Mouse (Mus musculus) adrenal gland, adult 18-20 months (tissue): Measurements from ENCODE around the gene H2-T3. TPM values are rescaled to one million over a fixed set of nuclear protein-coding genes. Genes with fewer than 3 reads are reported as not detected.
A peak's percentile ranks its signal among the peaks of the same experiment; 100 is the strongest.
"Not testable (repeated sequence)": the region's sequence is repeated elsewhere in the genome, so short reads cannot be mapped to it uniquely, and the experiment has no call there.

ENCODE experiments used
- DNase-seq, 2 experiments: peaks; one replicate each; pipeline ENCODE4 v3.0.0; 2021 to 2022; ENCODE audit warnings: low spot score in 2 of 2
- long read RNA-seq, 2 experiments: library from polyadenylated mRNA; stranded (forward); transcript quantifications; one replicate each; pipeline ENCODE4 v2.0.0; 2021
- total RNA-seq, 2 experiments: library from RNA; stranded (reverse); gene quantifications; 1 replicate in 1 of 2; 2 replicates in 1 of 2; pipeline ENCODE4 v1.2.3; 2021

H2-T3 gene
- total RNA-seq = not detected
- long read RNA-seq, experiment 1 = 0 reads
- long read RNA-seq, experiment 2, partial matches to known transcripts = 0 of 1 reads
- long read RNA-seq, experiment 2, other reads (novel, unspliced or antisense) = 1 of 1 reads

GRCm38 (mm10) chr17:36190169-36190507 is at the start of gene H2-T3:
H2-T3 (minus strand) TSS chr17:36190287.
- DNase-seq = no peak

- DNase-seq = no peak
These were observed 47.3 kb upstream of the H2-T3 start for GRCm38 (mm10) chr17:36237321-36237921.

DNA sequence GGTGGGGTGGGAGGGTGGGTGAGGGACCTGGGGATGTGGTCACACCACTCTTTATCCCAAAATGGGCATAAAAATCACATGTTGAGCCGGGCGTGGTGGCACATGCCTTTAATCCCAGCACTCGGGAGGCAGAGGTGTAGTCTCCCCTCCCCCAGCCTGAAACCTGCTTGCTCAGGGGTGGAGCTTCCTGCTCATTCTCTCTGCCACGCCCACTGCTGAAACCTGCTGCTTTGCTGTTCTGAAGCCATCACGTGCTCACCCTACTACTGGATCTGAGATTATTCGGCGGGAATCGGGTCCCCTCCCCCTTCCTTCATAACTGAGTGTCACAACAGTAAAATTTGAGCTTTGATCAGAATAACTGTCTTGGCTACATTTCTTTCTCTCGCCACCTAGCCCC is 45.2 kb upstream of the H2-T3 start:
- not testable (repeated sequence) for DNase-seq

- no peak for DNase-seq
These were observed 43.5 kb upstream of the H2-T3 start for GRCm38 (mm10) chr17:36233572-36233971.

- DNase-seq = peak; percentile 80 to 86
These were observed 41.2 kb upstream of the H2-T3 start for GRCm38 (mm10) chr17:36231318-36231717.

- no peak for DNase-seq
These were observed 39.0 kb upstream of the H2-T3 start for GRCm38 (mm10) chr17:36229046-36229445.

DNA sequence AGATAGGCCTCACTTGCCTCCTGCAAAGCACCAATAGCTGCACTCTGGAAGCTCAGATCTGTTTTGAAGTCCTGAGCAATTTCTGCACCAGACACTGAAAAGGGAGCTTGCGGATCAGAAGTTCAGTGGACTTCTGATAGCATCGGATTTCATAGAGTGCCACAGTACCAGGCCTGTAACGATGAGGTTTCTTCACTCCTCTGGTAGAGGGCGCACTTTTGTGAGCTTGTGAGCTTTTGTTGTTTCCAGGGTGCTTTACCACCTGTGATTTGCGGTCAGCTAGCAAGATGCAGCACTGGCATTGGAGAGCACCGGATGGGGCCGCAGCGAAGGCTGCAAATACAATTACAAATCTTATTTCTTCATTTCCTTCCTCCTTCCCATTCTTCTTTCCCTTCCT is 36.8 kb upstream of the H2-T3 start:
- peak in 1 of 2 experiments; percentile 13 for DNase-seq

DNA sequence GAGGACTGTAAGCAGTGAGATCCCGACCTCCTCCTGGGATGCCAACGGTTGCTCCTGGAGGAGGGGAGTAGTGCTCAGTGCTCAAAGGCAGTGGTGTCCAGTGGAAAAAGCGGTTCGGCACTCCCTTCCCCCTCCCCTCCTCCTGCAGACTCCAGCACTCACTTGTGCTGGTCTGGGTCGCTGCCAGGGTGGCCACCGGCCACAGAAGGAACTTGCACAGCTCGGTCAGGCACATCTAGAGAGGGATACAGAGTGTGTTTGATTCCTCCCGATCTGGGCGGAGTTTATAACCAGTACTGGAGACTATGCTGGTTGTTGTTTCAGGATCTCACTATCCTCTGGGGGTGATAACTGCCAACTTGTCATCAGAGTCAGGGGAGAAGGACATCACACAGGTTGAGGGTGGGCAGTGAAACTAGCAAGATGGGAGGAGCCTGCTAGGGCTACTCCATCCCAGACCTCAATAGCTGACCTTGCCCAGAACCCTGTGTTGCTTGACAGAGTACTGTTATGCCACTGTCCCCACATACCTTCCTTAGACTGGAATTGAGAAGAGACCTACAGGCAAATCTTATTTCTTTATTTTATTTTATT is 35.2 kb upstream of the H2-T3 start:
- DNase-seq = no peak

GRCm38 (mm10) chr17:36224451-36224850 is 34.4 kb upstream of the H2-T3 start:
- DNase-seq = no peak

DNA sequence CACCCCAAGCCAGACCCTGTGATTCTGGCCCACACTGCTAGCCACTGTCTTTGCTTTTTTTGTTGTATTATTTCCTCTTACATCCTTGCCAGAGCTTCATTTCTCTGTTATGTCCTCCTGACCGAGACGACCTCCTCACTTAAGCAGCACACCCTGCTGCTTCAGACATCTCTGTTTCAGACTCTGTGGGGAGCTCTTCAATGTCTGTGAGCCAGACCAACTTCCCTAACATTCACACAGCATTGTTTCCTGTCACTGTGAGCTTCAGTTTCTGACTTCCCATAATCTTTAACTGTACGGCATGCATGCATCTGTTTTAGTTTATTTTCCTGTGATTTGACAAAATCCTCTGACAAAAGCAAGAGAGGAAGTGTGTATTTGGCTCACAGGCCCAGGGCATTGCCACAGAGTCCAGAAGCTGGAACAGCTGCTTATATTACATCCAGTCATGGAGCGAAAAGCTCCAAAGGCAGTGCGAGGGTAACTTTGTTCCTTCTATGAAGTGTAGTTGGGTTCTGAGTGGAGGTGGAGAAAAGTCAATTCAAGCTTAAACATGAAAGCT is 28.6 kb upstream of the H2-T3 start:
- DNase-seq = no peak

- DNase-seq = no peak
These were observed 25.5 kb upstream of the H2-T3 start for GRCm38 (mm10) chr17:36215586-36215985.

DNA sequence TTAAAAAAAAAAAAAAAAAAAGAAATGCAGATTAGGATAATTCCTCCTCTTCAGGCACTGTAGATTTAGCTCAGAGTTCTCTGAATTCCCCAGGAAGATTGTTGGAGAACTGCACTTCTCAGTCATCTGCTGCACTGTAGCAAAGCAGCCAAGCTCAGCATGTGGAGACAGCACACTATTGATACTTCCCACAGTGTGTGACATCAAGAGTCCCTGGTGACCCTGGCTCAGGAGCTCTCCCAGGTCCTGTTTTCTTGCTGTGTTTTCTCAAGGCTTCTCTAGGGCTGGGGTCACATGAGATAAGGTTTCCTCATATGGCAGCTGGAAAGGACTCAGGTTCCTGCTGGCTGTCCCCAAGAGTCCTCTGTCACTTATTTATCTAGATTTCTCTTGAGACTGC is 16.8 kb upstream of the H2-T3 start:
- DNase-seq = no peak

DNA sequence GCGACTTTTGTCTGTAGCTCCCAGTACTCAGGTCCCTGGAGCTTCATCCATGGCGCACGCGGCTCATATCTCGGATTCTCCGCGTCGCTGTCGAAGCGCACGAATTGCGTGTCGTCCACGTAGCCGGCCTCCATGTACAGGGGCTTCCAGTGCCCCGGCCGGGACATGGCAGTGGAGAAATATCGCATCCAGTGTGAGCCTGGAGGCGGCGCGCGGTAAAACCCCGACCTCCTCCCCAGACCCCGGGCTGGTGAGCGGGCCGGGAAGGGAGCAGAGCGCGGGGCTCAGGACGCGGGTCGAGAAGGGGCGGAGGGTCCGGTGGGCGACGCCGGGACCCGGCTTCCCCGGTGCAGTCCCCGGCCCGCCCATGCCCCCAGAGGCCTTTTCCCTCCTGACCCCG is 15.8 kb upstream of the H2-T3 start:
- DNase-seq = no peak

DNA sequence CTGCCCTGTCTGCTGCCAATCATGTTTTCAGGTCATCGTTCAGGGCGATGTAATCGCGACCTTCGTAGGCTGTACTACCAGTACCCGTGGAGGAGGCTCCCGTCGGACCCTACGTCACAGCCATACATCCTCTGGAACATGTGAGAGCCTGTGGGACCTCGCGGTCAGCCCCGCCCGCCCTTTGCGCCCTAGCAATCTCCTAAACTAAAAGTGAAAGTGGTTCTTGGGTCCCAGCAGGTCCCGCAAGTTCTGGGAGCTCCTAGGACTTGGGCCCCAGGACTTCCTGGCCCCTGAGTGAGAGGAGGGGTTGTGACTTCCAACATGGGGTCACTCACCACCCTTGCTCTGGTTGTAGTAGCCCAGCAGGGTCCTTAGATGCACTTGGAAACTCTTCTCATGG is 15.4 kb upstream of the H2-T3 start:
- DNase-seq = peak in 1 of 2 experiments; percentile 36

DNA sequence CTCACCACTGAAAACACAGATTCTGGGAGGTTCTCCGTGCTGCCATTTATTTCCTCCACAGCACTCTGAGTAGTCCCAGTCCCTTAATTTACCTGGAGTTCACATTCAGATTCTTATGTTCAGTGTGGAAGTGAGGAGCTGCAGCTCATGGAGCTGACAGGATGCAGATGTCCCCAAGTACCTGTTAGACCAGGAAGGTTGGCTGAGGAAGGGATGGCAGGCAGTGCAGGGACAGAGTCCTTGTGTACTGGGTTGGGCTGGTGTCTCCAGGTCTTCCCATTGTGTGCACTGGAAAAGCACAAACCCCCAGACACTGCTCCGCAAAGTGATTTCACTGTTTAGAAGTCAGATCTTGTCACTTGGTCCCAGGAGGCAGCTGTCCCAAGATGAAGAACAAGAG is 11.8 kb upstream of the H2-T3 start:
- no peak for DNase-seq

DNA sequence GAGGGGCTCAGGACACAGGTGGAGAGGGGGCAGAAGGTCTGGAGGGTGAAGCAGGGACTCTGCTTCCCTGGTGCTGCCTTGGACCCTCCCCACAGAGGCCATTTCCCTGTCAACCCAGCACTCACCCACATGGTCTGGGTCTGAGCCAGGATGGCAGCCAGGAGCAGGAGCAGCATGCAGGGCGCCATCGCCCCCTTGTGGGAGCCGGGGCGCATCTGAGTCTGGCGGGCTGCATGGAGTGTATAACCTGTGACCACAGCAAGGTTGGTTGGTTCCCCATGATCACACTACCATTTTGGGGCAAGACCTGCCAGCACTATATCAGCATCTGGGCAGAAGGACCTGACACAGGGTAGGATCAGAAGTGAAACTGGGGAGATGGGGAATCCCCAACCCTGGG is 8.2 kb upstream of the H2-T3 start:
- no peak for DNase-seq

DNA sequence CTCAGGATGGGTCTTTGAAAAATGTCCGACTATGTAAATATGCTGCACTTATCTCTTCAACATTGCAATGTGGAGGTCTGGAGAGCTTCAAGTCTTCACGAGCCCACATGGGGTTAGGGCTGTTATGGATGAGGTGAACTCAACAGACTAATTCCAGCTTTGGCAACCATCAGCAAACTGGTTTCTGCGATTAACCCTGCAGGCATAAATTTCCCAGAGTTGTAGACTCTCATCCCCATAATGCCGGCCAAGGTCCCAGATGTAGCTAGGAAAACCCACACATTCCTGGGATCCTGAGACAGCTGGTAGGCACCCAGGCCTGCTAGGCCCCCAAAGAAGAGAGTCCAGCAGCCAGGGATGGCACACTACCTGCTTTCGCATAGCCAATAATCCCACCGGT is 4.4 kb upstream of the H2-T3 start:
- DNase-seq = no peak

GRCm38 (mm10) chr17:36193546-36194141 is 3.6 kb upstream of the H2-T3 start:
- DNase-seq = peak; percentile 39 to 61

DNA sequence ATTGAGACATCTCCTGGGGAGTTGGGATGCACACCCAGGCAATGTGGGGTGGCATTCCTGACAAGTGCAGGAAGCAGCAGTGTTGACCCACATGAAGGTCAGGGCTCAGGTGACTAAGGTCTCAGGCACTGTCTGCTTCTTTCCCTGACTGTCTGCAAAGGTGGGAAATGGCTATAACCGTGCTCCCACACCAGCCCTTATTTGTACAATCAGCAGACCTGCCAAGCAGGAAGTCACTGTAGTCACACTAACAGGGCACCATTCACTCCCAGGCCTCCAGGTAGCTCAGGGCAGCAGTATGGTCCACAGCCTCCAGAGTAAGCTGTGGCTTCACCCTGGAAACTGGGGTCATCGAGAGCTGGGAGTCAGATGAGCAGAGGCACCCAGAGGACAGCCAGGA is 2.3 kb upstream of the H2-T3 start:
- DNase-seq = no peak

- DNase-seq = no peak
These were observed 457 bp downstream of the H2-T3 start for GRCm38 (mm10) chr17:36189491-36190168.

DNA sequence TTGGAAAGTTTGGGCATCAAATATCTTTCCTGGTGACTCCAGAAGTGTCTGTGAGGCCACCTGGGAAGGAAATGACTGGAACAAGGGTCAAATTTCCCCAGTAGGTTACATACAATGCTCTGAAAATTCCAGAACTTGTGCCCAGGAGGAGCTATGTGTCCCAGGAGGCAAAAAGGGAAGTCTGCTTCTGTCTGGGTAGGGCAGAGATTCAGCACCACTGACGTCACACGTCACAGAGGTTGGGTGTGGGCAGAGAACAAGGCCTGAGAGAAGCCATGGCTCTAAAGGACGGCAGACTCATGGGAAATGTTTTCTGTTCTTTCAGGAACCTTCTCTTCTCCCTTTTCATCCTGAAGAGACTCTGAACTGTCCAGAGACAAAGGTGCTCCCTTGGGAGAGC is 2.5 kb downstream of the H2-T3 start:
- DNase-seq = no peak

- DNase-seq = no peak
These were observed 7.9 kb downstream of the H2-T3 start for GRCm38 (mm10) chr17:36182212-36182611.
